Mouse (Mus musculus) right cerebral cortex, postnatal 36 days (tissue): Measurements from ENCODE around the gene Gsdma2.
"Not testable (repeated sequence)": the region's sequence is repeated elsewhere in the genome, so short reads cannot be mapped to it uniquely, and the experiment has no call there.

ENCODE experiments used
- DNase-seq, 2 experiments: peaks; one replicate each; pipeline ENCODE4 v3.0.0; 2022; ENCODE audit warnings: low spot score in 2 of 2, mixed read lengths in 1 of 2

The Gsdma2 gene

DNA sequence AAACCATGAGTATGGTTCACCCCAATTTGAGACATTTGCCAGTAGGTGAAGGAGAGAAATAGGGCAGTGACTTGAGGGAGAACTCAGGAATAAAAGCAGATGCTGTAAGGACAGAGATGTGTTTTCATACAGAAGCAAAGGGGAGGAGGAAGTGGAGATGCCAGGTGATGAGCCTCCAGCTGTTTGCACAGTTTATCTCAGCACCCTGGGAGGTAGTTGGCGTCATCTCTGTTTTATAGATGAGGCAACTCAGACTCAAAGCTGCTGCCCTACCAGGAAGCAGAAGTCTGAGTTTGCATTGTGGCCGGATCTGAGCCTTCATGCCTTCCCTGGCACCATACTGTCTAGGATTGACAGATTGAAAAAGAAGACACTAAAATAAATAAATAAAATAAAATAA lies 22.4 kb downstream of the Gsdma2 start:
- DNase-seq = no peak

DNA sequence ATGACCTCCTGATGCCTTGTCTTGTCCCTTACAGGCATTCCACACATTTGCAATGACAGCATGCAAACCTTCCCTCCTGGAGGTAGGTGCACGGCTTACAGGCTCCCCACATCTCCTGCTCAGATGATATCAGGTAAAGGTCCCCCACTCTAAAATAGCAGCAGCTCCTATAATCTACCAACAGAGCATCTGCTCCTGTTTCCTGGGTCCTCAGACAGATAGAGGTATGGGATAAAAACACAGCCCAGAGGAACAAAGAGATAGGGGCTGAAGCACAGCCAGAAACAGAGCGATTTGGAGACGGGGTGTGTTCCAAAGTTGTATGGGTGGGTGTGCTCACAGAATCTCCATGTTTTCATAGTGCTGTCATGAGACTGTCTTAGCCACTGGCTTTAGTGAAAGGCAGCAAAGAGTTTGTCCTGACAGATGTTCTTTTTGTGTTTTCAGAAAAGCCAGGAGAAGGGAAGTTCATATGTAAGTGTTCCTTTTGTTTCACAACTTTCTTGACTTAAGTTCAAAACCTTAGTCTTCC lies 24.8 kb downstream of the Gsdma2 start:
- DNase-seq = no peak

DNA sequence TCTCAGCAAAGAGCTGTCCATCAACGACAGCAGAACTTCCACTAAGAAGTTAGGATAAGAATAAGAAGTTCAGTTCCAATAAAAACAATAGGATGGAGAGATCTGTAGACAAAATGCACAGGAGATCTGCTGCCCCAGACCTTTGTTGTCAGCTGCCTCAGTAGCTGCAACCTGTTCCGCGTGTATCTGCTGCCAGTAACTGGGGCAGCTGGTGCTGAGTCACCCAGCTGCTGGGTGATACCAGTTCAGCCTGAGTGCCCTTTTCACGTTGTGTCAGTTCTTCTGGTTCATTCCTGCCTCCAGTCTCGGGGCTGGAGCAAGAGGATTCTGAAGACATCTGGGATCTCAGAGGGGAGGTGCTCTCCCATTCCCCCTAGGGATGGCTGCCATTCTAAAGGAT lies 25.3 kb downstream of the Gsdma2 start:
- DNase-seq = no peak

DNA sequence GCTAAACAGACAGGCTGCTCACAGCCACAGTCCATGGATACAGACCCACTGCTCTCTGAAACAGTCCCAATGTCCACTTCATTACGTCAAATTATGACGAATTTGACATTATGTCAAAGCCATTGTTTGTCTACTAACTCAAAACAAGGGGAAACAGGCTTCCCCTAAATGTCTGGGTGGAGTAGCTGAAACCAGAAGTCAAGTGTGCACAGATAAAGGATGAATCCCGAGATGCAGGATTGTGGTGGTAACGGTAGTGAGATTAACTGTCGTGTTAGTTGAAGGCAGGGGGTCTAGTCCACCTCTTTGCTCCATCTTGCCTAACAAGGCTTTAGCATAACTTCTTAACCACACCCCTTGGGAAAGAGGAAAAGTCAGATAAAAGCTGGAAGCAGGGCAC lies 25.9 kb downstream of the Gsdma2 start:
- no peak for DNase-seq

DNA sequence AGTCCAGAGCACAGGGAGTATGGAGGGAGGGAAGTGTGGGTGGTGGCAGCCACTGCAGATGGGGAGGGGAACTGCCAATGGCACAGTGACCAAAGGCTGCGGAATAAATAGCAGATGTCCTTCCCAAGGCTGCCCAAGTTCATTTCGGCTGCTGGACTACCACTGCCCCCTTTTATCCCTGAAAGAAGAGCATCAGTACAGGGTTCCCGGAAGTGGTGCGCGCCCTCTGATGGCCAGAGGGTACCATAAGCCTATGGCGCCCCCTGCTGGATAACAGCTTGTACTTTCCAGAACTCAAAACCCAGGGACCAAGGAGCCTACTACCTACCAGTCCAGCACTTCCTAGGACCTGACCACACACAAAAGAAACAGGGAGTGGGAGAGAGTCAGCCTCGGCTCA lies 26.6 kb downstream of the Gsdma2 start:
- DNase-seq = not testable (repeated sequence)

DNA sequence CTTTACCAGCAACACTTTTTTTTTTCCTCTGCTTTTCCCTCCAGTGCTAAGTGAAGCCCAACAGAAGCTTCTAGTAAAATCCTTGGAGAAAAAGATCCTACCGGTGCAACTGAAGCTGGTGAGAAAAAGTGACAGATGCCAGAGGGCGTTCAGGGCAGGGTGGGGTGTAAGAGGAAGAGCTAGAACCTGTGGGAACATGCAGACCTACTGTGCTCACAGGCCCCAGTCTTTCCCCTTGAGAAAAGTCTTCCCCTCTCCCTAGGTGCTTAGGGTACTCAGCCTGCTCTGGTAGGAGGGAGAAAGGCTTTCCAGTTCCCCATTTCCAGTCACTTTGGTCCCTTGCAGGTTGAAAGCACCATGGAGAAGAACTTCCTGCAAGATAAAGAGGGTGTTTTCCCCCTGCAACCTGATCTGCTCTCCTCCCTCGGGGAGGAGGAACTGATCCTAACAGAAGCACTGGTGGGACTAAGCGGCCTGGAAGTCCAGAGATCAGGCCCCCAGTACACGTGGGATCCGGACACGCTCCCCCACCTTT lies 29.3 kb downstream of the Gsdma2 start:
- no peak for DNase-seq

DNA sequence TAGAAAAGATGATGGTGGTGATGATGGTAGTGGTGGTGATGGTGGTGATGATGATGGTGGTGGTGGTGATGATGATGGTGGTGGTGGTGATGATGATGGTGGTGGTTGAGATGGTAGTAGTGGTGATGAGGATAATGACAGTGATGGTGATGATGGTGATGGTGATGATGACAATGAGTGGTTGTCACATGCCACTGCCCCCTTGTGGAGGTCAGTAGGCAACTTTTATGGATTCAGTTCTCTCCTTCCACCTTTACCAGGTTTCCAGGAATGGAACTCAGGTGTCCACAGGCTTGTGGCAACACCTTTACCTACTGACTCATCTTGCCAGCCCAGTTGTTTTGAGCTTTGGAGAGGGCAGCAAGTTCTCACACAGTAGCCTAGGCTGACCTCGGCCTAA lies 33.5 kb downstream of the Gsdma2 start:
- DNase-seq = no peak

DNA sequence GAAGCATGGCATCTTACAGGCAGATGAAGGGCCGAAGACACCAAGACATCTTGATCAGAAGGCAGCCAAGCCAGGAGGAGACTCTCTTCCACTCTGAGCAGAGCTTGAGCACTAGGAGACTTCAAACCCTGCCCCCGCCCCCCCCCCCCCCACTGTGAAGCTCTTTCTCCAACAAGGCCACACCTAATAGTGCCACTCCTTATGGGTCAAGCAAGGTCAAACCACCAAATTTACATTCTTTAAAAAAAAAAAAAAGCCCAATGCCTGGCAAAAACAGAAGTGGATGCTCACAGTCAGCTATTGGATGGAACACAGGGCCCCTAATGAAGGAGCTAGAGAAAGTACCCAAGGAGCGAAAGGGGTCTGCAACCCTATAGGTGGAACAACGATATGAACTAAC lies 34.0 kb downstream of the Gsdma2 start:
- not testable (repeated sequence) for DNase-seq

DNA sequence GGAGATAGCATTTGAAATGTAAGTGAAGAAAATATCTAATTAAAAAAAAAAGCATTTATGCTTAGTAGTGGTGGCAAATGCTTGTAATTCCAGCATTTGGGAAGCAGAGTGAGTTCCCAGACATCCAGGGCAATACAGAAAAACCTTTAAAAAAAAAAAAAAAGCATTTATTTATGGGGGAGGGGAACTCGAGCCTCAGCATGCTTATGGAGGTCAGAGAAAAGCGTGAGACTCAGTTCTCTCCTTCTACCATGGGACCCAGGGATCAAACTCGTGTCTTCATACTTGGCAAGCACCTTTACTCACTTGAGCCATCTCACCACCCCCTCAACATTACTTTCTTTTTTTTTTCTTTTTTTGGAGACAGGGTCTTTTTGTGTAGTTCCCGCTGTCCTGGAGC lies 34.6 kb downstream of the Gsdma2 start:
- no peak for DNase-seq

DNA sequence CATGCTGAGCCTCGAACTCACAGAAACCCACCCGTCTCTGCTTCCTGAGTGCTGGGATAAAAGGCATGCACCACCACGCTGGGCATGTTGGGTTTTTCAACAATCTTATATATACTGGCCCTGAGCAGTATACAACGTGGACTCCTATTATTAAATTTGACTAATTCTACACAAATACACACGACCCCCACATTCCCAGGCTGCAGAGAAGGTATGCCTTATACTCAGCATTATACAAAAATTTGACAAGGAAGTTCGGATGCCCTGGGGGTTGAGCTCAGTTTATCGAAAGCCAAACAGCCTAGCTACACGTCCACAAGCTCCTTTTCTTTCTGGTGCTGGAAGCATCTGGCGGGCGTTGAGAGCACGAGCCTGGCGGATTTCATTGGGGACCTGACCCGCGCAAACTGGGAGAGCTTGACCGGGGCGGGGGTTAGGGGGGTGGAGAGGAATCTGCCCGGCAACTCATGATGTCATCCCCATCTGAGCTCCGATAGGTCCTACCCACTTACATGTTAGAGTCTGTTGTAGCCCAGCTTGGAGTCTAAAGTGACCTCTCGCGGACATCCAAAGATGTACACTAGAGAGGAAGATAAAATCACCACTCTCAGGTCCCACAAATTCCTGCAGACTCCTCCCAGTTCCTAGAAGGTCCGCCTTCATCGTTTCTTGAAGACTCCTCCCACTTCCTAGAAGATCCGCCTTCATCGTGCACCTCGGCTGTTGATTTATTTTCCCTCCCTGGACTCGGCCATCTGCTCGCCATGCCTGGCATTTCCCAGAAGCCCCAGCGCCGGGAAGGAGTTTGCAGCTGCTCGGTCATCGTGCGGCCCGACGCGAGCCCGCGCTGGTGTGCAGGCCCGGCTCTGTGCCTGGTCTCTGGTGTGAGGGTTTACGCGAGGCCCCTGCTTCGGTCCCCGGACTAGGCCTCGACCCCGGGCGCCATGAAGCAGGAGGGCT lies 35.5 kb downstream of the Gsdma2 start, which contains the start of gene Psmd3:
Gene Psmd3 (plus strand): TSS at position 769 of the 960 bp plus-strand sequence.
- DNase-seq = peak; percentile 92 to 95

DNA sequence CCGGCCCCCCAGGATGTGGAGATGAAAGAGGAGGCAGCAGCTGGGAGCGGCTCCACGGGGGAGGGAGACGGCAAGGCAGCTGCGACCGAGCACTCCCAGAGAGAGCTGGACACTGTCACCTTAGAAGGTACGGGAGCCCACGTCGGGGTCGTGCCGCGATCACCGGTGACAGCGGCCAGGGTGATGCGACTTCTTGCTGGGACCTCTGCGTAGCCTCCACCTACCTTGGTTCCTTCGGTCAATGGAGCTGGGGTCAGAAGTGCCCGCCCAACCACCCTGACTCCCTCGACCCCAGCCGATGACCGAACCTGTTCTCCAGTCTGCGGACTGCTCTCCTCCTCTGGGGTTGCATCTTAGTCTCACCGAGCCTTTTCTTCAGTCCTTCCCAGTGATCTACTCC lies 36.3 kb downstream of the Gsdma2 start:
- no peak for DNase-seq

DNA sequence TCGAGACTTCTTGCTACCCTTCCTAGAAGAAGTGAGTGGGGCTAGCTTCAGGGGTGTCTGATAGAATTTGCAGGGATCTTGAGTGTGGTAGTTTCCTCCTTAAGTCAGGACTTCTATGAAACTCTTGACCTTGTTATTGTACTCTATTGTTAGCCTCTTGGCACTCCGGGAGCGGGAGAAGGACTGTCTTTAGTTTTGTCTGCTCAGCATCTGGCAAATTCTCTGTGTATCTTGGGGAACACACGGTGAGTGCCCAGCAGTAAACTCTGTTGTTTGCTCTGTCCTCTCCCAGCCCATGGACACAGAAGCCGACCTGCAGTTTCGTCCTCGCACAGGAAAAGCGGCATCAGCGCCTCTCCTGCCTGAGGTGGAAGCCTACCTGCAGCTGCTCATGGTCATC lies 39.1 kb downstream of the Gsdma2 start:
- no peak for DNase-seq

DNA sequence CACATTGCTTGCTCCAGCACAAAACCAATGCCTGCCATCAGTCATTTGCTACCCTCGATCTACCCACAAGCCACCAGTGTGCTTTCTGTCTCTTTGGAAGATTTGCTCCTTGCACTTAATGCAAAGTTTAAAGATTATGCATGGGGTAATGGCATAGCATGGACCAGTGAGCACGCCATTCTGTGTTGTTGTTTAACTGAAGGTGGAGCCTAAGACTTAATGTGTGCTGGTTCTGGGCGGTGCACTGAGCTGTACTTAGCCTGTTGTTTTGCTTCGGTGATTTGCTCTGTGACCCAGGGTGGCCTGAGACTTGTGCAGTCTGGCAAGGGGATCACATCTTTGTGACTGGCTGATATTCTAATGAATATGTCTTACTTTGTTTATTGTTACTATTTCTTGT lies 40.4 kb downstream of the Gsdma2 start:
- no peak for DNase-seq

DNA sequence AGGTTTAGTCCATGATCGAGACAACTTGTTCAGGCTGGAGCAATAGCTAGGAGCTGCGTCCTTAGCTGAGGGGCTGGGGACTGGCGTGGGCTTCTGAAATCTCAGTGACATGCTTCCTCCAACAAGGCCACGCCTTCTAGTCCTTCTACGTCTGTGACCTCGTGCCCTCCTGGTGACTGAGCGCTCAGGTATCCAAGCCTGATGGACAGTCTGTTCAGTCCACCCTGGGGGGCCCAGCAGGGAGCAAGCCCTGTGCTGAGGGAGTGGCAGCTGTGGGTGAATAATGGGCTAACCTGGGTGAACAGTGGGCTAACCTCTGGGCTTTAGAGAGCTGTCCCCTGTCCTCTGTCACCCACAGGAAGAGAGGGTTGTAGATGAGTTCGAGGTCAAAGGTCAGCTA lies 41.5 kb downstream of the Gsdma2 start:
- no peak for DNase-seq

DNA sequence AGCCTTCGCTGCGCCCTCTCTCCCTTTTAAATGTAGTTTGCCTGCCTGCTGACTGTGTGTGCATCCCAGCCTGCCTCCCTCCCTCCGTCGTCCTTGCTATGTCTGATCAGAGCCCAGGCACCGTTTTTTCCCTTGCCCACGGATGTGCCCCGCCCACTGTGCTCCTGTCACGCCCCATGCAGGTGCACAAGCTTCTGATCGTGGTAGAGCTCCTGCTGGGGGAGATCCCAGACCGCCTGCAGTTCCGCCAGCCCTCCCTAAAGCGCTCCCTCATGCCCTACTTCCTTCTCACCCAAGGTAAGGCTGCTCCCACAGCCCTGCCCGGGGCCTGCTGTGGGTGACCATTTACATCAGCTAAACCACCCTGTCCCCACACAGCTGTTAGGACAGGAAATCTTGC lies 46.6 kb downstream of the Gsdma2 start:
- no peak for DNase-seq

DNA sequence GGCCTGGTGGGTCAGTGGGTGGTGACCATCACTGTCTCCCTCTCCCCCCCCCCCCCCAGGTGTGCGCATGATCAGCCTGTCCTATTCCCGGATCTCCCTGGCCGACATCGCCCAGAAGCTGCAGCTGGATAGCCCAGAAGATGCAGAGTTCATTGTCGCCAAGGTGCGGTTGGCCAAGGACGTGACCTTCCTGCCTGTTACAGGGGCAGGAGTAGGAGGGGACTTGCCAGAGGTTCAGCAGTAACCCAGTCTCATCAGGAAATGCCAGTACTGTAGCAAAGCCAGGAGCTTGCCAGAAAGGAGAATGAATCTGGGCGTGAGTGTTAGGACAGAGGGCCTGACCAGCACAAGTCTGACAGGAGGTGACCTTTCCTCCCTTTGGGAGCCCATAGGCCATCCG lies 47.2 kb downstream of the Gsdma2 start:
- DNase-seq = no peak

DNA sequence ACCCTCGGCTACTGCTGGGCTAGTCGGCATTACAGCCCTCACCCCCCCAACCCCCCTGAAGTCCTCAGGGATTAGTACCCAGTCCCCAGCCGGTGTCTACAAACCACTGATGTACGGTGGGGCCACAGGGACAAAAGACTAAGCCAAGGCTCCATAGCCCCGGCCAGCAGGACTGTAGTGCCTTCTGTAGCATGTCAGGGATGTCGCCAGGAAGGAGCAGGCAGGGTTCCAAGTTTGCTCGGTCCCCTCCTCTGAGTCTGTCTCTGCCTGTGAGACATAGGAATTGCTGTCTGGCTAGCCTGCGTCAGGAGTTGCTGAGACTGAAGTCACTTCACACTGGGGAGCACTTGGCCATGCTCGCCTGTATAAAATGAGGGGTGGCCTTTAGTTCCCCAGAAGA lies 47.7 kb downstream of the Gsdma2 start:
- DNase-seq = no peak

DNA sequence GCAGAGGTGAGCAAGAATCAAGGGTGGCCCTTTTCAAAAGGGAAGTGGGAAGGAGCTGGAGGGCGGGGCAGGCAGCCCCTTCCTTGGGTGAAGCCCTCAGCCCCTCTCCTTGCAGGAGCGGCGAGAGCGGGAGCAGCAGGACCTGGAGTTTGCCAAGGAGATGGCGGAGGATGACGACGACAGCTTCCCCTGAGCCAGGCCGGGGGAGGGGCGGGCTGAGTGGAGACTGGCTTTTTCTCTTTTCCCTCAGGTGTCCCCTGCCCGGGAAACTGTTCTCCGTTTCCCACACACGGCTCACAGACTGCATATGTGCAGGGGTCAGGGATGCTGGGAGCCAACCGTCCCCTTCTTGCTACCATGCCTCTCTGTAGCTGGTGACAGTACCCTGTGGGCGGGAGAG lies 48.8 kb downstream of the Gsdma2 start:
- DNase-seq = no peak

DNA sequence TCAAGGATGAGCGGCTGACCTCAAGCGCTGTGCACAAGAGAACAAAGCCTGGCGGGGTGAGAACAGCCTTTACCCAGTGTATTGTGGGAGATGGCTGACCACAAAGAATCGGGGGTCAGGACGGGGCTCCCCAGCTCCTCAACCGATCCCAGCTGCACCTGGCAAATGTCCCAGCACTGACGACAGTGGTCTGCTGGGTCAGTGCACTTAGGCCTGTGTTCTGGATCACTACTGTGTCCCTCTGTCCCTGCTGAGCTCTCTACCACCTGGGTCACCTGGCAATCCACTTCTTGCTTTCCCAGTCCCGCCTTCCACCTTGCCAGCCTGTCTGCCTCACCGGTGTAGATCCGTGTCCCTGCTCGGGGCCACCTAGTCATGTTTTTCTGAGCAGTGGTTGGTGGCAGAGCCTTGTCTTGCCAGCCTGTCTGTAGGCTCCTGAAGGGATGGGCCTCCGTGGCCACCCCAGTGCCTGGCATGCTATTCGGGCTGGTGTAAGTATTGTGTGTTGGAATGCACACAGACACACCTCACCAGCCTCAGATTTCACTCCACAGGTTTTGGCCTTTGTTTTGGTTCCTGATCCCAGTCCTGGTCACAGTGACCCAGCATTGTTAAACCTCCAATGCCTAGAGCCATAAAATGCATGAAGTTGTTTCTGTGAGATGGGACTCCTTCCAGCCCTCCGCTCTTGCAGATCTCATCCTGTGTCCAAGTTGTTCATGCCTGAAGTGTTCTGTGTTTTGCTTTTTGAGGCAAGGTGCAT lies 50.1 kb downstream of the Gsdma2 start:
- DNase-seq = no peak

DNA sequence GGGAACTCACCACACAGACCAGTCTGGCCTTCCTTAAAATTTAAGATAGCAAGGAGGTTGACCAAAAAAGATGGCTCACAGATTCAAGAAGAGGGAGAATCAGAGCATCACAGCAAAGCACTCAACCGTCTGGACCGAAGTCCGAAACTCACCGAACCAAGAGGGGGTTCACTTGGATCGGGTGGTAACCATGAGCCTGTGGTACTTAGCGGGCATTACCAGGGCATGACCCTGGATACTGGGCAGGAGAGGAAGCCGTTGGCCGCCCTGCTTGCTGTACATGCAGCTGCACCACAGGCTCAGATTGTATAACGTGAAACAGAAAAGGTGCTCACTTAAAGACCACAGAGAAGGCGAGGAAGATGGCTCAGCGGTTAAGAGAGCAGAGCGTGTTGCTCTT lies 50.7 kb downstream of the Gsdma2 start:
- DNase-seq = no peak

DNA sequence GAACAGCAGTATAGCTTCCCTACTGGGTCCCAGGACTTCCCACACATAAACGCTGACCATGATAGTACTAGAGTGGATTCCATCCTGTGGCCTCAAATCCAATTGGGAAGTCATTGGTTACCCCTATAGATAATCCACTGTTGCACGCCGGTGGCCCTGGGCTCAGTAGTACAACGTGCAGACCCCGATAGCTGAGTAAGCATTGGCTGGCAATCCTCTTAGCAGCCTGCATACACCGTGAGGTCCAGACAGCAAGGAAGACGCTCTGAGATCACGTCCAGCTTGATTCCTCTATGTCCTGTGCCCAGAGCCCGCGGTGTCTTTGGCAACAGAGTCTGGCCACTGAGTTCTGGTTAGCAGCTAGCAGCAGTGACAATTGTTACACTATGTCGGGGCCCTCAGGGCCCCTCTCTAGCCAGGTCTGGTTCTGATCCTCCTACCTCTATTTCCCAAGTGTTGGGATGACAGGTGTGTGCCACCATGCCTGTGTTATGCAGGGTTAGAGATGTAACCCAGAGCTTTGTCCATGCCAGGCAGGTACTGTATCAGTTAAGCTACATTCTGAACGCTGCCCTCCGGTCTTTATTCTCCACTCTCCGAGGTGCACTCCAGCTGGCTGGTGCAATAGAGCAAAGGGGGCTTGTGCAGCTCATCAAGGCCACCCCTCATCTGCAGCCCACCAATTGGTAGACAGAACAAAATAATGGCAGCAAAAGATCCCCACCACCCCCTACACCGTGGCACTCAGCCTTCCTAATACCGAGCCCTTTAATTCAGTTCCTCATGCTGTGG lies 52.5 kb downstream of the Gsdma2 start:
- no peak for DNase-seq

DNA sequence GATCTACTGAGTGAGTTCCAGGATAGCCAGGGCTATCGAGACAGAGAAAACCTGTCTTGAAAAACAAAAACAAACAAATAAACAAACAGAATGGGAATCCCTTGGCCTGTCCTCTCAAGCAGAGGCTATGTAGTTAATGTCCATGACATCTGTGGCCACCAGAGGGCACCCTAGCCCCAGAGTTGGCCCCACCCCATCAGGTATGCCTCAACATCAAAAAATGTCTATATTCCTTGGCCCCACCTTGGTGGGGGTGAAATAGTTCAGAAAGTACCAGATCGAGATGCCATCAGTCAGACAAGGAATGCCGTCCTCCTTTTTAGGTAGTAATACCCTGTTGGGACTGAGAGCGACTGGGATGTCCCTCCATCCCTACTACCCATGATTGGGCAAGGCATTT lies 53.4 kb downstream of the Gsdma2 start:
- DNase-seq = peak; percentile 60 to 68
